Mouse (Mus musculus) hindbrain, embryonic 12.5 days (tissue): ENCODE results near the gene Vmn2r97. TPM values are rescaled to one million over a fixed set of nuclear protein-coding genes. Genes with fewer than 3 reads are reported as not detected.
"Not testable (repeated sequence)": the region's sequence is repeated elsewhere in the genome, so short reads cannot be mapped to it uniquely, and the experiment has no call there.

Experiments used
- ATAC-seq: fragments of 200-750 bp; cut with Nextera tagmentation; 2 replicates; pipeline ENCODE4 v1.8.0; 2017; ENCODE audit warnings: moderate TSS enrichment; ENCODE audit not compliant: low FRiP score
- H3K27ac ChIP-seq: fragments of 300-500 bp; sonication (generic); 2 replicates; pipeline ENCODE4 v1.5.1; 2016; ENCODE audit warnings: mild to moderate bottlenecking
- H3K27me3 ChIP-seq: fragments of 300-500 bp; sonication (generic); 2 replicates; pipeline ENCODE4 v1.6.1; 2016; ENCODE audit warnings: mild to moderate bottlenecking
- H3K36me3 ChIP-seq: fragments of 300-500 bp; sonication (generic); 2 replicates; pipeline ENCODE4 v1.6.1; 2016; ENCODE audit warnings: mild to moderate bottlenecking
- H3K4me1 ChIP-seq: fragments of 300-500 bp; sonication (generic); 2 replicates; pipeline ENCODE4 v1.6.1; 2016
- H3K4me2 ChIP-seq: fragments of 300-500 bp; sonication (generic); replicated peaks from 2 replicates; pipeline ENCODE4 v1.6.1; 2016; ENCODE audit warnings: mild to moderate bottlenecking
- H3K4me3 ChIP-seq: fragments of 300-500 bp; sonication (generic); 2 replicates; pipeline ENCODE4 v1.5.1; 2016; ENCODE audit warnings: mild to moderate bottlenecking
- H3K9ac ChIP-seq: fragments of 300-500 bp; sonication (generic); 2 replicates; pipeline ENCODE4 v1.6.1; 2016; ENCODE audit warnings: mild to moderate bottlenecking, moderate library complexity
- H3K9me3 ChIP-seq: fragments of 300-500 bp; sonication (generic); replicated peaks from 2 replicates; pipeline ENCODE4 v1.6.1; 2016; ENCODE audit warnings: mild to moderate bottlenecking
- WGBS: fragments of 180-500 bp; shearing (Covaris S2); methylation state at CpG from one replicate; pipeline ENCODE4 v1.1.7; 2016; 5-methylcytosine and 5-hydroxymethylcytosine counted together
- polyA plus RNA-seq: library from polyadenylated mRNA; unstranded; fragments of >200 nt; fragmentation: Nextera tagmentation; extraction: Ambion mirVana; gene quantifications from 2 replicates; pipeline ENCODE4 v1.2.1, GENCODE M21; 2016

Gene Vmn2r97
- 0.07 TPM in 1 of 2 replicates, not detected in the other for polyA plus RNA-seq

DNA sequence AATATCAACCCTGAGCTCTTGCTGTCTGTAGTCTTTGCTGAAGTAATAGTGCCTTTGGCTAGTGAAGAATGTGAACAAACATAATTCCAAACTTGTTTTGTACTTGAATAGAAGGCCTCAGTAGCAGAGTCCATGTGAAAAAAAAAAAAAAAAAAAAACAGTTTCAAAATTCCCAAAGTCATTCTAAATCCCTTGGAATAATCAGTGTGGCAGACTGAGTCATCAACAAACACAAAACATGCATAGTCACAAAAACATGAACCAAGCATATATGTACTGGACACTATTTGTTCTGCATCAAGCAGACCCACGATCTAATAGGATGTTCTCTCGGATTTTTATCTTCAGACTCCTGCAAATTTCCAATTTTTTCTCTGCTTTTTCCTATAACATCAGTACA is at the start of gene Vmn2r97:
Gene Vmn2r97 (plus strand): TSS at position 301 of the 400 bp plus-strand sequence.
- not testable (repeated sequence) for H3K9ac ChIP-seq, H3K27ac ChIP-seq, ATAC-seq, H3K36me3 ChIP-seq, H3K4me2 ChIP-seq, H3K4me3 ChIP-seq, H3K9me3 ChIP-seq, H3K4me1 ChIP-seq, H3K27me3 ChIP-seq
- 65% methylated on average over 2 of the region's 2 CpGs for whole genome bisulfite sequencing

- 75% methylated on average over 2 of the region's 2 CpGs for WGBS
- H3K27ac ChIP-seq, H3K27me3 ChIP-seq, H3K4me1 ChIP-seq, H3K9ac ChIP-seq, H3K36me3 ChIP-seq, H3K4me3 ChIP-seq, ATAC-seq, H3K4me2 ChIP-seq: not testable (repeated sequence)
- peaks cover 15% of the 10 kb centered on the region; the same call in 1 of the 2 replicates for H3K9me3 ChIP-seq
Observed at GRCm38 (mm10) chr17:18882436-18882835, 31.7 kb upstream of the Vmn2r97 start.

DNA sequence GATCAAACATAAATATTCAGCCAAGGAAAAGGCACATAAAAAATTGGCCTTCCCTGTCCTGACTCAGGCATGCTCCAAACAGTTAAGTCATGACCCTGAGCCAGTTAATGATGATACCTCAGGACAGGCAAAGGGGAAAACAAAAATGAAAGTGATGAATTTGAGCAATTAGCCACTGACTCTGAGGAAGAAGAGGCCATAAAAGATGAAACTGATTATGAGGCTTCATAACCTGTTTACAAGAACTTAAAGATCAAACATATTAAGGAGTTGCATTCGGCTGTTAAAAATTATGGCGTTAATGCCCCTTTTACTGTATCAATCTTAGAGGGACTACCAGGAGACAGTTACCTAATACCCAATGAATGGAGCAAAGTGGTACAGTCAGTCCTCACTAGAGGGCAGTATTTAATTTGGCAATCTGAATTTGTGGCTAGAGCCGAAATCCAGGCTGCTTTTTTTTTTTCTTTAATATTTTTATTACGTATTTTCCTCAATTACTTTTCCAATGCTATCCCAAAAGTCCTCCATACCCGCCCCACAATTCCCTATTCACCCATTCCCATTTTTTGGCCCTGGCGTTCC is 24.3 kb upstream of the Vmn2r97 start:
- H3K4me1 ChIP-seq: no peaks in the 10 kb centered on the region
- H3K9ac ChIP-seq: no peak overlapping the region
- no peak overlapping the region for H3K4me3 ChIP-seq
- ATAC-seq: no peak
- H3K36me3 ChIP-seq: no peaks in the 10 kb centered on the region
- peaks cover 19% of the 10 kb centered on the region; the same call in 1 of the 2 replicates for H3K9me3 ChIP-seq
- H3K27ac ChIP-seq: no peak overlapping the region
- no peak overlapping the region for H3K4me2 ChIP-seq
- no peaks in the 10 kb centered on the region for H3K27me3 ChIP-seq
- 84% methylated on average over 6 of the region's 6 CpGs for WGBS

GRCm38 (mm10) chr17:18957800-18958199 is 43.7 kb downstream of the Vmn2r97 start:
- H3K36me3 ChIP-seq, H3K9ac ChIP-seq, ATAC-seq, H3K4me3 ChIP-seq, H3K27ac ChIP-seq, H3K4me2 ChIP-seq, H3K27me3 ChIP-seq, H3K4me1 ChIP-seq: not testable (repeated sequence)
- WGBS: 65% methylated on average over 1 of the region's 1 CpGs
- peaks cover 64% of the 10 kb centered on the region for H3K9me3 ChIP-seq

DNA sequence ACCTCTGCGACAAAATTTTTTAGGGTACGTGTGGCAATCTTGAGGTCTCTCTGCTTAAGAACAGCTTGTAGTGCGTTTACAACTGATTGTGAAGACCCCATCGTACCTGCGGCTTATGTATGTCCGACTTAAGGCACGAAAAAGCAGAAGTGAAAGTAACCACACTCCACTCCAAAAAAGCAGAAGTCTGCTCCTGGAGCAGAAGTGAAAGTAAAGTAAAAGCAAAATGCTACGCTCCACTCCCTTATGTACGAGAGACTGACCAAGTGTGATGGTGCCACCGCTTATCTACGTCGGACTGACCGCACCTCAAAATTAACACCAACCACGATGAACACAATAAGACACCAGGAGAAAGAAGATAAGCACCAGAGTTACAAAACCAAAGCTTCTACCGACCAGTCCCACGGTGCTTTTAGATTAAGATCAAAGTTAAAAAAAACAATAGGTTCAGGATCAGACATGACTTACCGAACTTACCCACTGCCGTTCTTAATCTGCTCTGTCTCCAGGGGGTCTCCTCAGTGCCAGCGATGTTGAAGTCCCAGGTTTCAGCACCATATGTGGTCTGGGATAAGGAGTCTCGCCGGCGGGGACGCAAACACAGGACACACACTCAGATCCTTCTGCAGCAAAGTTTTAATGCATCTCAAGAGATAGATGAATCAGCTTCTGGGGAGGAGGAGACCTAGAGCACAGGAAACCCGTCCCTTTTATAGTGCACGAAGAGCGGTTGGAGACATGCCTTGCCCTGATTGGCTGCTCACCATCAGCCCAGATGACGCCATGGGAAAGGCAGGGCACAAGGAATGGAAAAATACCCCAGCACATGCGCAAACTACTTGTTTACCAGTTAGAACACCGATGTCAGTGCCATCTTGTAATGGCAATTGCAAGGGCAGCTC is 54.5 kb downstream of the Vmn2r97 start:
- Histone ChIP-seq H3K9ac (no peak overlapping the region), H3K4me2 (no peak overlapping the region), H3K27ac (no peak overlapping the region), H3K36me3 (no peaks in the 10 kb centered on the region), H3K27me3 (no peaks in the 10 kb centered on the region), H3K4me1 (no peaks in the 10 kb centered on the region), H3K4me3 (no peak overlapping the region), H3K9me3 (peaks cover 49% of the 10 kb centered on the region)
- 88% methylated on average over 29 of the region's 29 CpGs for WGBS
- ATAC-seq: no peak

Other genes with a start within 250 kb of the Vmn2r97 start
- not detected in 2 replicates for gene Vmn2r98, start 139.2 kb downstream of the Vmn2r97 start, polyA plus RNA-seq